Comparison of ENCODE assay signal across 16 mouse cellular contexts in the genomic region with DNA sequence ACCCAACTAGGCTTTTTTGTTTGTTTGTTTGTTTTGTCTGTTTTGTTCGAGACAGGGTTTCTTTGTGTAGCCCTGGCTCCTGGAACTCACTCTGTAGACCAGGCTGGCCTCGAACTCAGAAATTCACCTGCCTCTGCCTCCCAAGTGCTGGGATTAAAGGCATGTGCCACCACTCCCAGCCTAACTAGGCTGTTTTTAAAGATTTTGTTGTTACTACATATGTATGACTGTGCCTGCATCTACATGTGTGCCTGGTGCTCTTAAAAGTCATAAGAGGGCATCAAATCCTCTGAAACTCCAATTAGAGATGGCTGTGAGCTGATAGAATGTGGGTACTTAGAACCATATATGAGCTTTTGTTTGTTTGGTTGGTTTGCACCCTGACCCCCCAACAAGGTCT.
"Had no signal": no experiment of that assay in that cellular context is flagged by ENCODE, and none has a peak within 500 bp of the region (broad histone marks: within the 10 kb centered on the region; RNA-seq: fewer than 3 reads in every experiment).

No protein-coding gene starts in this region.

- H3K9ac ChIP-seq: neural tube, embryonic 12.5 days; neural tube, embryonic 13.5 days; neural tube, embryonic 15.5 days; stomach, embryonic 15.5 days had no signal

- H3K4me2 ChIP-seq: neural tube, embryonic 12.5 days; neural tube, embryonic 13.5 days; neural tube, embryonic 15.5 days; stomach, embryonic 15.5 days had no signal

- H3K27ac ChIP-seq: neural tube, embryonic 12.5 days; neural tube, embryonic 13.5 days; neural tube, embryonic 15.5 days; stomach, embryonic 15.5 days; stomach, postnatal 0 days had no signal

- H3K9me3 ChIP-seq: neural tube, embryonic 12.5 days; neural tube, embryonic 13.5 days; neural tube, embryonic 15.5 days; stomach, embryonic 15.5 days had no signal

- H3K36me3 ChIP-seq: neural tube, embryonic 12.5 days; neural tube, embryonic 13.5 days; neural tube, embryonic 15.5 days; stomach, embryonic 15.5 days had no signal

- H3K27me3 ChIP-seq: stomach, embryonic 15.5 days had no signal

- H3K4me1 ChIP-seq: stomach, embryonic 15.5 days had no signal

- DNase-seq: retina, postnatal 1 day; right cerebral cortex, adult 18-20 months; right cerebral cortex, postnatal 14 days; right cerebral cortex, postnatal 25 days; right cerebral cortex, postnatal 4 days; spleen, adult 18-20 months; thymus, adult 18-20 months; thymus, adult 2 months; thymus, postnatal 14 days; thymus, postnatal 36 days; thymus, postnatal 4 days had no signal

- H3K4me3 ChIP-seq: neural tube, embryonic 12.5 days; neural tube, embryonic 13.5 days; neural tube, embryonic 15.5 days; stomach, embryonic 15.5 days had no signal
